Mouse (Mus musculus) lung, adult 2 months (tissue): ENCODE measurements at regions not wholly inside any gene's neighbourhood (a gene's known extent, or its start where the extent isn't known, plus 50 kb on each side); places are given as distances from the start of the nearest gene placed in this dataset.

Source experiments
- DNase-seq: peaks from one replicate; pipeline ENCODE4 v3.0.0; 2022
- H3K4me1 ChIP-seq: fragments of 200-500 bp; 2 replicates; pipeline ENCODE4 v1.6.1; 2011; ENCODE audit warnings: low read length; ENCODE audit not compliant: control insufficient read depth, insufficient read depth
- H3K4me3 ChIP-seq: fragments of 200-500 bp; replicated peaks from 2 replicates; pipeline ENCODE3; 2011; ENCODE audit warnings: low read depth, mild to moderate bottlenecking, control low read depth, low read length; ENCODE audit errors: extremely low read depth
- CTCF ChIP-seq: fragments of 200-500 bp; IDR thresholded peaks from 2 replicates; pipeline ENCODE4 v1.5.1; 2011; ENCODE audit warnings: mild to moderate bottlenecking, low read length, control low read depth; ENCODE audit not compliant: insufficient read depth
- POLR2A ChIP-seq: fragments of 200-500 bp; IDR thresholded peaks from 2 replicates; pipeline ENCODE4 v1.6.1; 2011; ENCODE audit warnings: low read depth, mild to moderate bottlenecking, control low read depth, low read length, borderline replicate concordance; ENCODE audit errors: extremely low read depth
- WGBS: fragments of 180-500 bp; shearing (Covaris S2); methylation state at CpG from one replicate; pipeline ENCODE4 v1.1.7; 2018; 5-methylcytosine and 5-hydroxymethylcytosine counted together

DNA sequence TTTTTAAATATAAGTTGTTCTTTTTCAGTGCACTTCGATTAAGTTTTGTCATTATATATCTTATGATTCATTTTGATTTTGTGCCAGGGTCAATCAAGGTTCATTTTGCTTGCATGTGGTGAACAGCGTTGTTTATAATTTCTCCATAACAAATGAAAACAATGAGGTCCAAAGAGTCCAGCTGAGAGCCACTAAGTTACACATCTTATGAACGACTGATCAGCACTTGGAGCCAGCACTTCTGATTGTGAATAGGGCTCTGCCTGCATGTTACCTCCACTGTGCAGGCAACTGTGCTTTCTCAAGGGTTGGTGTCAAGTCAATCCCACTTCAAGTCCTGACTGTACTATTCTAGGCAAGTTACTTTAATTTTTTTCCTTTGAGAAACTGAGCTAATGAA is 243.5 kb upstream of the Adra1b start:
- WGBS, result 48% methylated on average over 3 of the region's 3 CpGs
- DNase-seq, result no peak
- TF ChIP-seq CTCF (no peak), POLR2A (no peak)
- H3K4me1 ChIP-seq, result no peaks in the 10 kb centered on the region
- H3K4me3 ChIP-seq, result no peak overlapping the region

DNA sequence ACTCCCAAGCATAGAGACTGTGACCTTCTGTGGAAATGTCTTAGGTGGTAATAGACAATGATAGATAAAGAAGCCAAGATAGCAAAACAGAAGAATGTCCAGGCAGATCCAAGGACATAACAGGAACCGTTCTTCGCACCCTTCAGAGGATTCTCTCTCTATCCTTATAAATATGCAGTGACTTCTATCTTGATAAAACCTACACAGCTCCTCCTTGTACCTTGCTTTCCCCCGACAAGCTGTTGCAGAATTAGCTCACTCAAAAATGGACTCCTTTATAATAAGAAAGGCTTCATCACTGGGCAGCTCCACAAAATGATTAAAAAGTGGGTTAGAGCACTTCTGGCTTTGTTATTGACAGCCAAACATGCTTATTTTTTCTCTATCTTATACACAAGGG is 245.4 kb upstream of the Adra1b start:
- no peak for DNase-seq
- H3K4me3 ChIP-seq, result no peak overlapping the region
- WGBS, result 91% methylated on average over 3 of the region's 3 CpGs
- TF ChIP-seq CTCF, result no peak
- TF ChIP-seq POLR2A, result no peak
- no peaks in the 10 kb centered on the region for H3K4me1 ChIP-seq

DNA sequence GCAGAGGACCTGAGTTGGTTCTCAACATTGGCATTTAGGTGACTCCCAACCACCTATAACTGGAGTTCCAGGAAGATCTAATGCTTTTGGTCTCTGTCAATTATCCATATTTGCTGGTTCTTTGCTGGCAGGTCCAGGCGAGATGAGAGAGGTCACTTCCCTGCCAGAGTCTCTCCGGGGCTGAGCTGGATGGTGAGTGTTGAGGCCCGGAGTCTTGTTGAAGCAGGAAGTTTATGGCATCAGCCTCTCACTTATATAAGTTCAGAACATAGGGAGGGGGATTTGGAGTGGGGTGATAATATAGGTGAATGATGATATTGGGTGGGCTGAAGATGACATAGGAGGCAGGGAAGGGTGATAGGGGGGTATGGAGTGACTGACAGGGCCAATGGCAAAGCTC is 246.3 kb upstream of the Il12b start:
- DNase-seq, result no peak
- no peak for TF ChIP-seq POLR2A
- no peak for TF ChIP-seq CTCF
- no peaks in the 10 kb centered on the region for H3K4me1 ChIP-seq
- H3K4me3 ChIP-seq, result no peak overlapping the region
- WGBS, result 81% methylated on average over 3 of the region's 3 CpGs

DNA sequence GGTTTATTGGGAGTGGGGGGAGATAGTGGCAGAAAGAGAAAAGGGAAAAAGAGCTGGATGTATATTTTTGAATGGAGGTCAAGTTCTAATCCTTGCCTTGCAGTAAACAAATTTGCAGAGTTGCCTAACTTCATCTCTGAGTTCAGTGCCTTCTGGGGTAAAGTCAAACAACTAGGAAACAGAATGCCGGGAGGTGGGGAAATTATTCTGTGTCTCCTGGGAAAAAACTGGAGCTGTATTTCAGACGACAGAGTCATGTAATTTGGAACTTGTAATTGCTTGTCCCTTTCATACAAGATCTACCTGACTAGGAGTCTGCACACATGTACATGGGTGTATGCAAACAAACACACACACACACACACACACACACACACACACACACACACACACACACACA is 244.3 kb upstream of the Il12b start:
- TF ChIP-seq CTCF (no peak), POLR2A (no peak)
- Histone ChIP-seq H3K4me3 (no peak overlapping the region), H3K4me1 (no peaks in the 10 kb centered on the region)
- WGBS, result 40% methylated on average over 2 of the region's 2 CpGs
- DNase-seq, result no peak

- no peaks in the 10 kb centered on the region for H3K4me1 ChIP-seq
- no peak overlapping the region for H3K4me3 ChIP-seq
- 15% methylated on average over 5 of the region's 5 CpGs for WGBS
- TF ChIP-seq POLR2A, result no peak
- DNase-seq, result no peak
Observed at GRCm38 (mm10) chr11:44156081-44156480, 243.8 kb upstream of the Il12b start.

DNA sequence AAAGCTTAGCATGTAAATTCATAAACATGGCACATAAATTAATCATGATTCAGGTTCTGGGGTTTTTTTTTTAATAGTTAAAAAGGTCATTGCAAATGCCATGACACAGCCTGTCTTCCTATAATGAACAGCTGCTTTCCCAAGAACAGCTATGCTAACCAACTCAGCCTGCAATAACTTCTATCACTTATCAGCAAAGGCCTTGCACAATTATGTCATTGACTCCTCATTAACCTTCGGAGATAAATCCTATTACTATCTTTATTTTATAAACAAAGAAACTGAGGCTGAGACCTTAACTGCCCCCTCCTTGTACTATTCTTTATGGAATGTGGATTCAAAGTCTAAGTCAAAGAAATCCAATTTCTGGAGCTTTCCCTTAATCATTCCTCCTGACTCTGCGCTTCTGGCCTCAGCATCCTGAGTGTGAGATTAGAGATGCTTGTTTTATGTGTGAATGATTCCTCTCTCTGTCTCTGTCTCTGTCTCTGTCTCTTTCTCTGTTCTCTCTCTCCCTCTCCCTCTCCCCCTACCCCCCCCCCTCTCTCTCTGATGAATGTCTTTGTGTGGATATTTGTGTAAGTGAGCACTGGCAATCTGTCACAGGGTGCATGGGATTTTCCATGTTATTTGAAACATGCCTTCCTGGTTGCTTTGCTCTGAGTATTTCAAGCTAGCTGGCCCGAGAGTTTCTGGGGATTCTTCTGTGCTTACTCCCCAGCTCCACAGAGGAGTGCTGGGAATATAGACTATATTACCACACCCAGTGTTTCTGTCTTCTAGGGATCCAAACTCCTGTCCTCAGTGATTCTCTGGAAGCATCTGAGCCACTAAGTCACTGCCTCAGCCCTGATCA is 243.1 kb upstream of the Il12b start:
- Histone ChIP-seq H3K4me1 (no peaks in the 10 kb centered on the region), H3K4me3 (no peak overlapping the region)
- 50% methylated on average over 3 of the region's 3 CpGs for WGBS
- no peak for TF ChIP-seq CTCF
- TF ChIP-seq POLR2A, result no peak
- no peak for DNase-seq

DNA sequence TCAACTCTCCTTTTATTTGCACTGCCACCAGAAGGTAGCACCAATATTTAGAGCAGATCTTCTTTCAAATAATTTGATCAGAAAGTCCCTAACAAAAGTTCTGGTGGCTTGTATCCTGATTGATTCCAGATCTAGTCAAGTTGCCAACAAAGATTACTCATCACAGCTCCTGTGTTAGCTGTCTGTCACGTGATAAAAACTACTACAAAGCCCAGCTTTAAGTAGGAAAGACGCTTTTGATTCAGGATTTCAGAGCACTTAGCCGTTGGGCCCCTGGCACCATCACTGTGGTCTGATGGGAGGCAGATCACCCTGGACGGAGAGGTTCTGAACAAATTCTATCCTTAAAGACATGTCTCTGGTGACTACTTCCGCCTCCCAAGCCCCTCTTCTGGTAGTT is 241.6 kb upstream of the Il12b start:
- no peak for TF ChIP-seq CTCF
- TF ChIP-seq POLR2A, result no peak
- DNase-seq, result no peak
- Histone ChIP-seq H3K4me1 (no peaks in the 10 kb centered on the region), H3K4me3 (no peak overlapping the region)
- 62% methylated on average over 5 of the region's 5 CpGs for WGBS

- Histone ChIP-seq H3K4me3 (no peak overlapping the region), H3K4me1 (no peaks in the 10 kb centered on the region)
- TF ChIP-seq POLR2A (no peak), CTCF (no peak)
- 53% methylated on average over 7 of the region's 7 CpGs for WGBS
- no peak for DNase-seq
Observed at GRCm38 (mm10) chr11:44161734-44162418, 238.0 kb upstream of the Il12b start.

DNA sequence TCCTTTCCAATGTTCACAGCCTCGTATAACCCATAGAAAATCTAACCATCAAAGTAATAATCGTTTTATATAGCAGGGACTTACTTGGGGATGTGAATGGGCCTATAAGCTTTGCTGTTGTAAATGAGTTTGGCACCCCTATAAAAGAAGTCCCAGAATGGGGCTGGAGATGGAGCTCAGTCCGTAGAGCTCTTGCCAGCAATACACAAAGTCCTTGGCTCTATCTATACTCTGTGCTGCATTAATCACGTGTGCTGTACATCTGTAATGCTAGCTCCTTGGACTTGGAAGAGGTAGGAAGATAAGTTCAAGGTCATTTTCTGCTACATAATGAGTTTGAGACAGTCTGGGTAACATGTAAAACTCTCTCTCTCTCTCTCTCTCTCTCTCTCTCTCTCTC is 236.8 kb upstream of the Il12b start:
- Histone ChIP-seq H3K4me3 (no peak overlapping the region), H3K4me1 (no peaks in the 10 kb centered on the region)
- DNase-seq, result no peak
- 78% methylated on average over 4 of the region's 4 CpGs for WGBS
- no peak for TF ChIP-seq POLR2A
- no peak for TF ChIP-seq CTCF

GRCm38 (mm10) chr11:44163748-44164147 is 236.1 kb upstream of the Il12b start:
- TF ChIP-seq POLR2A, result no peak
- TF ChIP-seq CTCF, result no peak
- no peak for DNase-seq
- 73% methylated on average over 1 of the region's 1 CpGs for WGBS

DNA sequence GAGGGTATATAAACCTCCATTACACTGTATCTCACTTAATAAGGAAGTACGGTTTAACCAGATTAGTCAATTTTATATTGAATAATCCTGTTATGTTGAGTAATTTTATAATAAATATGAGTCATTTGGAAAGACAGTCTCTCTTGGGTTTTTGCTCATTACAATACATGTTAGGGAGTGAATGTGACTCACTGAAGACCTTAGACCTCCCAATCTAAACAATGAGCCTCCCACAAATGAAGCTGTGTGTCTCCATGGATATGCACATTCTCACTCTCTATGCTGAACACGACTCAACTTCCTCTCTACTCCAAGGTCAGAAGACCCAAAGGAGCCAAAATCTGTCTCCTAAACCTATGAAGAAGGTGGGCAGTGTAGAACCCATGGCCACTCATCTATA is 235.7 kb upstream of the Il12b start:
- DNase-seq, result no peak

More at GRCm38 (mm10) chr11:44163748-44164147, 236.1 kb upstream of the Il12b start:
- H3K4me3 ChIP-seq, result no peak overlapping the region
- H3K4me1 ChIP-seq, result no peaks in the 10 kb centered on the region

More for the DNA sequence above, 235.7 kb upstream of the Il12b start:
- TF ChIP-seq POLR2A (no peak), CTCF (no peak)
- Histone ChIP-seq H3K4me3 (no peak overlapping the region), H3K4me1 (no peaks in the 10 kb centered on the region)
- 55% methylated on average over 2 of the region's 2 CpGs for WGBS
